Mouse (Mus musculus) A20 (cell line): ENCODE data around the gene Zfp276.
A peak's percentile ranks its signal among the peaks of the same experiment; 100 is the strongest.
"Not testable (repeated sequence)": the region's sequence is repeated elsewhere in the genome, so short reads cannot be mapped to it uniquely, and the experiment has no call there.

Source experiments
- DNase-seq: peaks from one replicate; pipeline ENCODE4 v3.0.0-alpha.2; 2011; ENCODE audit warnings: low read depth, low spot score

The Zfp276 gene

DNA sequence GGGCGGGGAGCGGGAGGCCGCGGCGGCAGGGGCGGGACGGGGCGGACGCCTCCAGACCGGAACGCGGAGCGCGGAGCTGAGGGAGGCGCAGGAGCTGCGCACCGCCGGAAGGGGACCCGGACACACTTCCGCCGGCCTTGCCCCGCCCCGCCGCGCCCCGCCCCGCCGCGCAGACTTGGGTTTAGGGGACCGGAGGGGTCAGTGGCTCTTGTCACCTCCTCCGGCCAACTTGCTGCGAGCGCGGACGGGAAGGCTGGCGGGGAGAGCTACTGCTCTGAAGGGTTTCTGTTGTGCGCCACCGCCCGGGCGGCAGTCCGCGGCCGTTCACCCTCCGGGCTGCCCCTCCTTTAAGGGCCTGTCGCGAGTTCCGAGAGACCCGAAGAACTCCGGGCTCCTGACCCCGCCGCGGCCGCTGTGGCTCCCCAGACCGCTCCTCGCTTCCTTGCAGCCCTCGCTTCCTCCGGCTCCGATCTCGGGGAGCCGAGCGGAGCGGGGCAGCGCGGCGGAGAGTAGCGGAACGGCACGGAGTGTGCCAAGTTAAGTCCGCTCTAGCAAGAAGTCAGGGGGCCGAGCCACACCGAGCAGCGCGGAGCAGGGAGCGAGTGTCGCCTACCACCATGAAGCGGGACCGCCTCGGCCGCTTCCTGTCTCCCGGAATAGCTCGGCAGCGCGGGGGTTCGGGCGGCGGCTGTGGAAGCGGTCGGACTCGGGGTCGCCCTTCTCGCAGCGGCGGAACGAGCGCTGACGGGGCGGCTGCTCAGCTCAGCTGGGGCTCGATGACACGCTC, at the start of gene Zfp276, which contains the start of gene Vps9d1:
Gene Zfp276, plus strand, starts transcription at position 97 of the 787 bp plus-strand sequence.
Gene Vps9d1, minus strand, starts transcription at position 250 of the 787 bp plus-strand sequence.
- DNase-seq, result peak; percentile 92

DNA sequence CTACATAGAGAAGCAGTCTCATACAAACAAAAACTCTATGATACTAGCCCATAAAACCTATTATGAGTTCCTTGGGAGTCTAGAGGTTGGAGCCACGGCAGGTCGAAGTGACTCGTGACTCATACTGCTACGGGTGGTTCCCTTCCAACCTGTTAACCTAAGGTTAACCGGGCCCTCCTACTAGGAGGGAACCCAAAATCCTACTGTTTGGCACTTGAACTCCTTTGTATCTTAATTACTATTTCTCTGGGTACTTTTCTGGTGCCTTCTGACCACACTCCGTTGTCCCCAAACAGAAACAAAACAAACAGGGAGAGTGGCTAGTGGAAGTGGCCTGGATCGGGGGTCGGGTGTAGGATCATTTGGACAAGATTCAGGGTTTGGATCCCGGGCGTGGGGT, 42.1 kb upstream of the Zfp276 start:
- peak; percentile 40 for DNase-seq

DNA sequence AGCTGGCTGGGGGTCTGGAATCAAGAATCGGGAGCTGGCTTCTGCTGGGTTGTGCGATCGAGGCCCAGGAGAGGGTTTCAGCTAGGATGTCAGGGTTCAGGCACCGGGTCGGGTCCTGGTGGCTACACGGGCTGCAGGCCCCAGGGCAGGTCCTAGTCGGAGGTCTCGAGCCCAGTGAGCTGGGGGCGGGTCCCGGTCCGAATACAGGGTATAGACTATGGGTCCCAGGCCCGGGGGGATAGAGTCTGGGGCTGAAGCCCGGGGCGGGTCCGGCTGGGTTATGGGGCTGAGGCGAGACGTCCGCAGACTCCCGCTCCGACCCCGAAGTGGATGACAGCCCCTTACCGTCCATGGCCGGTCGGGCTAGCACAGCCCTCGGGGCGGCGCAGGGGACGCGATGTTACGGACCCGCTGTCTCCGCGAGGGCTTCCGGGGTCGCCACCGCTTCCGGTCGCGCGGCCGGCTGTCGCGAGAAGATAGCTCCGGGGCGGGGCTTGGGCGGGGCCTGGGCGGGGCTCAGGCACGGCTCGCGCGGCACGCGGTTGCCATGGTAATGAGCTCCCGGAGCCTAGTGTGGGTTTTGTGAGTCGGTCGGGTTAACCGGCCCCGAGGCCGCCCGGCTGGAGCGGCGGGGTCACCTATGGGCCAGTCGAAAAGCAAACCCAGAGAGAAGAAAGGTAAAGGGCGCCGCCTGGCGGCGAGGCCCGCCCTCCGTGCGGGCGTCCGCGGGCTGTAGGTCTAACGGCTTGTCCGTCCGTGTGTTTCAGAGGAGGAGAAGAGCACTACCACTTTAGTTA, 41.5 kb upstream of the Zfp276 start, which contains the start of the genes Chmp1a and Spata33:
Gene Chmp1a, minus strand, starts transcription at position 443 of the 797 bp plus-strand sequence.
Gene Spata33, plus strand, starts transcription at position 512 of the 797 bp plus-strand sequence.
- DNase-seq, result peak; percentile 94

DNA sequence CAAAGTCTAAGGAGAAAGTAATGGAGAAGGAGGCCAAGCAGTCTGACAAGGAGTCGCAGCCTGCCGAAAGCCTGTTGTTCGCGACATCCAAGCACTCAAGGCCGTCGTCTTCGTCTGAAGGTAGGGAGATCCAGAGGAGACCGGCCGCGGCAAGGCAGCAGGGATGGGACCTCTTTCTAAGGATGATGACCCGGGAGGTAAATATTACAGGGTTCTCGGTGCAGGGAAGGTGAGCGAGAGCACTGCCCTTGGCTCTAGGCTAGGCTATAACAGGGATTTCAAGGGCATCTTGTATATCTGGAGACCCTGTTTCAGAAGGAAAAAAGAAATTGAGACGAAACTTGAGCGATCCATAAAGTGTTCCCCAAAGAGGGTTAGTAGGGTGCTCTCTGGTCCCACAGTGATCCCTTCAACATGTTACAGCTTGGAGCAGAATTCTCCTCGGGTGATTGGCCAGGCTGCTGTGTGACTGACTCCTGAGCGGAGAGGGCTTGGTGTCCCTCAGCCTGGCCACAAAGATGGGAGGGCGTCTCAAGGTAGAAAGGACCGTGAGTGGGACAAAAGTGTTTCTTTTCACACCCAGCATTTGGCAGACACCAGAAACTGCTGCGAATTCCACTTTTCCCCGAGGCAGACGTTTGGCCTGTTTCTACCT, 40.8 kb upstream of the Zfp276 start:
- no peak for DNase-seq

DNA sequence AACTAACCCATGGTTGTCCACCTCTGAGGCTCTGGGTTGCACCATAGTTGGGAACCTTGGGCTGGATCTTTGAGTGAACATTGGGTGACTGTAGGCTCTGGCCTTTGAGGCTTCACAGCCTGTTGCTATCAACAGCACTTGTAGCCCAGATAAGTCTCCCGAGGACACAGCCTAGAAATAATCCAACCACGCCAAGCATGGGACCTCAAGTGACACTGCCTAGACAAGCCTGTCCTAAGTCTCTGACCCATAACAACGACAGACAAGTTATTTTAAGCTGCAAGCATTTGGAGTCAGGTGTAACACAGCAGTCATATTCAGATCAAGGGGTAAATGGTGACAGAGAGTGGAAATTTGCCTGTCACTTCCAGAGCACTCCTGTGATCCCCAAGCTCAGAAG, 38.6 kb upstream of the Zfp276 start:
- DNase-seq, result no peak

DNA sequence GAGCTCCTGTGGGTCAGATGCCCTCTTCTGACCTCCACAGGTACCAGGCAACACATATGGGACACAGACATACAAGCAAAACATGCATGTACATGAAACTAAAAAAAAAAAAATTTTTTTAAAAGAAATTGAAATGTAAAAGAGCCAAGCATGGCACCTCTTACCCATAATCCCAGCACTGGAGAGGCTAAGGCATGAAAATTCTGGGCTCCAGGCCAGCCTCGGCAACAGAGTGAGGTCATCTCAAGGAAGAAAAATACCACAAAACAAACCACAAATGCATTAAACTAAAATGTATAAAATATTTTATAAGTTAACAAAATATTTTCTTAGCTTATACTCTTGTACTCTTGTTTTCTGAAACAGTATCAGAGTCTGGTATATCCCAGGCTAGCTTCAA, 33.1 kb upstream of the Zfp276 start:
- DNase-seq, result no peak

DNA sequence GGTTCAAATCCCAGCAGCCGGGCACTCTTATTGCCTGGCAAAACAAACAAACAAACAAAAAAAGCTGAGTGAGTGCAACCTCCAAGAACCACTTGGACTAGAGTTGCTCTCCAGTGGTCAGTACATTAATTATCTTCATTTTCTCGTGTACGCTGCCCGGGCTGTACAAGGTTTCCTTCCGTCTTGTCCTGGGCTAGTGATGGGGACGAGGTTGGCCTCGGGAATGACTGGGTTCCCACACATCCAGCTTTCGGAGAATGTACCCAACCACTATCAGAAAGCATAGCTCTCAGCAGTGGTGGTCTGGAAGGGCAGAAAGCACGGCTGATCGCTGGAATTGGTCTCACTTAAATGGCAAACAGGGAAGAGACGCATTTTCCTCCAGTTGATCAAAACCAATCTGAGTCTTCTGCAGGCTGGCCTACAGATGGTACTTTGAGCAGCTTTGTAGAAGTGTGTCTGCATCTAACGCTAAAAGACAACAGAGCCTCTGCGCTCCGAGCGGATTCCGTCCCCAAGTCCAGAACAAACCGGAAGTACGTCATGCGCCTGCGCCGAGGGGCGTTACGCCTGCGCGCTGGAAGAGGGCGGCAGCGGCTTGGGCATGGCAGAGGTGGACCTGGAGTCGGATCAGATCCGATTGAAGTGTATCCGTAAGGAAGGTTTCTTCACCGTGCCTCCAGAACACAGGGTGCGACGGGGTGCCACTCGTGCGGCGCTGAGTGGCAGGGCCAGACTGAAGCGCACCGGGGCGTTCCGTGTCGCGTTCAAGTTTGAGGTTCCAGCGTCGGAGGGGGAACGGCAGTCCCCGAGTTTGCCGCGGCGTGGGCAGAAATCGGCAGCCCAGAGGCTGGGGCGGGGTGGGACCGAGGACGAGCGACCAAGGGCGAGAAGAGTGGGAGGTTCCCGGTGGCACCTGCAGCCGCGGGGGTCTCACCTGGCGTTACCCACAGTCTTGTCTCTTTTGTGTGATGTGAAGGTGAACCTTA, 29.4 kb upstream of the Zfp276 start, which contains the start of gene Cdk10:
Gene Cdk10, plus strand, starts transcription at position 565 of the 989 bp plus-strand sequence.
- DNase-seq, result peak; percentile 93

DNA sequence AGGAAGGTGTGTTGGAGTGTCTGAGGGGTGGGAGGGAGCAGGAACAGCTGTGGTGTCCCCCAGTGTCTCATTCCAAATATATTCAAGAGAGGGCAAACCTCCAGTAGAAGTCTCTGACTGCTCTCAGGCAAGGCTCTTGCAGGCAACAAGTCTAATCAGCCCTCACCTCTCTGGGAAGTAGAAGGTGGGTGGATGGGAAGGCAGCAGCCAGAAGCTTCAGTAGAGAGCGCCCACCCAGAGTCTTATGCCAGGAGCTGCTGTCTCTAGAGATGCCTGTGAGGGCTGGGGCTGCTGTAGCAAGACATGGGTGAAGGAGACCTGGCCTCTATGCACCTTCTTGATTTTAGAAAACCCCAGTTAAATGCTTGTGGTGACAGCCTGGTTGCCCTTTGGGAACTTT, 25.6 kb upstream of the Zfp276 start:
- DNase-seq, result no peak

DNA sequence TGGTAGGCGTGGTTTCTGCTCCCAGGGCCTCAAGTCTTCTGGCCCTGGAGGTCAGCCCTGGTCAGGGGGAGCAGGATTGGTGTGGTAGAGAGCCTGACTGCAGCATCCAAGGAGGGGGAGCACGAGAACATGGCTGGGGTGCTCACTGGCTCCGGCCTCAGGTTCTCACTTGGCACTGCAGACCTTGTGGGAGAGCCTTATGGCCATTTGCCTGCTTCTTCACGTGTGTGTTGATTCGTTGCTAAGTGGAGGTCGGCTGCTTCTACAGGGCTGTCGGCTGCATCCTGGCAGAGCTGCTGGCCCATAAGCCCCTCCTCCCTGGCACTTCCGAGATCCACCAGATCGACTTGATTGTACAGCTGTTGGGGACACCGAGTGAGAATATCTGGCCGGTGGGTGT, 23.7 kb upstream of the Zfp276 start:
- DNase-seq, result not testable (repeated sequence)

DNA sequence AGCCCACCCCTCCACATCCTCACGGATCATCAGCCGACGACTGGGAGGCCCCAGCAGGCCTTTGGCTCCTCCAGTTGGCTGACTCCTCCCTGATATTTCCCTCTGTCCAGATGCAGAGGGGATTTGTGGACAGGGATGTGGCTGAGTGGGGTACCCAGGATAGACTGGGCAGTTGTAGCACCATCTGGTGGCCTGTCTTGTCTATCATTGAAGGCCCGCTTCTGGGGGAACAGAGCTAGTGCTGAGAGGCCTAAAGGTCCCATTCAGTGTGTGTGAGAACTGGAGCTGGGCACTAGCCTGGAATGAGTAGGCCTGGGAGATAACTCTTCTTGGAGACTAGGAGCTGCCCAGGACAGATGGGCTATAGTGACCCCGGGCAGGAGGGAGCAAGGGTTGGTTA, 22.3 kb upstream of the Zfp276 start:
- no peak for DNase-seq

DNA sequence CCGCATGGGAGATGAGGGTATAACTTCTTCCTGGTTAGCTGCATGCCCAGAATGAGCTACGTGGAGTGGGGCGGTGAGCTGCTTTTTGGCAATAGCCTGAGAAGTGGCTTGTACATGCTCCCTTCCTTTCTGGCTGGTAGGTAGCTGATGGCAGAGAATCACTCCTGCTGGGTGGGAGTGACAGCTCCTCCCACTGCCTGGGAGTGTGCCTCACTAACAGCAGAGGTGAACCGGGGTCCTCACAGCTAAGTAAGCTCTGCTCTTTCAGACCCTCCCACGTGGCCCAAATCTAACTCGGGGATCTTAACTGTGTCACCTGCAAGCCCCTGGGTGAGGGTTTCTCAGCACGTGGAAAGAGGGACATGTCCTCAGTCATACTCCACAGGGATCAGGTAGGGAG, 21.4 kb upstream of the Zfp276 start:
- DNase-seq, result no peak

DNA sequence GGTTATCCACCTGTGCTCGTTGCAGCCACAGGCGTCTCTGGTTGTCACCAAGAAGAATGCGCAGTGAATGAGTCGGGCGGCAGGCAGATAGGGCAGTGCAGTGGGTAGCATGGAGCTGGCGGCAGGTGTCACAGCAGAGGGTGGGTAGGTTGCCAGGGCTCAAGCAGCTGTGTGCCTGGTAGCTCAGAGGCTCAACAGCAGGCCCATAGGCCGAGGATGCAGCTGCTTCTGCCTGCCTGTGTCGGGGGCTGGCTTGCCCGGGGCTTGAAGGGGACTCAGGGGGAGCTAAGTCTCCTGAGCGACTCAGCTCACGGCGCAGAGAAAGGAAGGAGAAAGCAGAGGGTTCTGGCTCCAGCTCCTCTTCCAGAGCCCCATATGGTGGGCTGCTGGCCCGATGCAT, 20.7 kb upstream of the Zfp276 start:
- no peak for DNase-seq

DNA sequence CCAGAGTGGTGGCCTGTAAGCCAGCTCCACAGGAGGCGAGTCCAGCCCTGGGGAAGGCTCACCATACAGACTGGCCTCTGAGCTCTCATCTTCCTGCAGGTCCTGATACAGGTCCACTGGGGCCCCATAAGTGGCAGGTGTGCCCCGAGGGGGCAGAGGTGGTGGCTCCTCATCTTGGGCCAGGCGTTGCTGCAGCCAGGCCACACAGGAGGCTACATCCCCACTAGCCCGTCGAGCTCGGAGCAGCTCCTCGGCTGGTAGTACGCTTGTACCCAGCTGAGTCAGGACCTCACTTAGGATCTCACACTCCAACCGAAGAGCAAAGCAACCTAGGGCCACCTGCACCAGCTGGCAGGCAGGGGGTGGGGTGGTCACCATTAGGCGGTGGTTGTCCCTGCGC, 20.2 kb upstream of the Zfp276 start:
- DNase-seq, result no peak

DNA sequence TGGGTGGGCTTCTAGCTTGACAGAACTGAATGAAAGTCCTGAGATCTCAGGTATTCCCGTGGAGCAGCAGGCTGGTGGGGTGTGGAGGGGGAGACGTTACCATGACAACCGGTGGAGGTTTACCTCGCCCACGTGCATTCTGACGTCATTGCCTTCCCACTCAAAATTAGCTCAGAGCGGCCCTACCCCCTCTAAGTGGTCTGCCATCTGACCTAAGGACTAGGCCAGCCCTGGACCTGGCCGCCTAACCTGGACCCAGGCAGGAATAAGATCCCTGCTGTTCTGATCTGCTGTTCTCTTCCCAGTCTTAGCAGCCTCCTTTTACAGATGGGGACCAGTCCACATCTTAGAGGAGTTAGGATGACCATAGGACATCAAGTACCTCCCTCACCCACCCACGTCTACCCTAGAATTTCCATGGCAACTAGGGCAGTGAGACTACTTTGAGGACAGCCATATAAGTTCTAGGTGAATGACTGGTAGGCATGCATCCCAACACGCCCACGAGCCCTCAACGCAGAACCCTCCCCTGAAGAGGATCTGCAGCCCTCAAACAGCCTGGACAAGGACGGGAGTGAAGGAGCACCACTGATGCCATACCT, 19.0 kb upstream of the Zfp276 start:
- no peak for DNase-seq

DNA sequence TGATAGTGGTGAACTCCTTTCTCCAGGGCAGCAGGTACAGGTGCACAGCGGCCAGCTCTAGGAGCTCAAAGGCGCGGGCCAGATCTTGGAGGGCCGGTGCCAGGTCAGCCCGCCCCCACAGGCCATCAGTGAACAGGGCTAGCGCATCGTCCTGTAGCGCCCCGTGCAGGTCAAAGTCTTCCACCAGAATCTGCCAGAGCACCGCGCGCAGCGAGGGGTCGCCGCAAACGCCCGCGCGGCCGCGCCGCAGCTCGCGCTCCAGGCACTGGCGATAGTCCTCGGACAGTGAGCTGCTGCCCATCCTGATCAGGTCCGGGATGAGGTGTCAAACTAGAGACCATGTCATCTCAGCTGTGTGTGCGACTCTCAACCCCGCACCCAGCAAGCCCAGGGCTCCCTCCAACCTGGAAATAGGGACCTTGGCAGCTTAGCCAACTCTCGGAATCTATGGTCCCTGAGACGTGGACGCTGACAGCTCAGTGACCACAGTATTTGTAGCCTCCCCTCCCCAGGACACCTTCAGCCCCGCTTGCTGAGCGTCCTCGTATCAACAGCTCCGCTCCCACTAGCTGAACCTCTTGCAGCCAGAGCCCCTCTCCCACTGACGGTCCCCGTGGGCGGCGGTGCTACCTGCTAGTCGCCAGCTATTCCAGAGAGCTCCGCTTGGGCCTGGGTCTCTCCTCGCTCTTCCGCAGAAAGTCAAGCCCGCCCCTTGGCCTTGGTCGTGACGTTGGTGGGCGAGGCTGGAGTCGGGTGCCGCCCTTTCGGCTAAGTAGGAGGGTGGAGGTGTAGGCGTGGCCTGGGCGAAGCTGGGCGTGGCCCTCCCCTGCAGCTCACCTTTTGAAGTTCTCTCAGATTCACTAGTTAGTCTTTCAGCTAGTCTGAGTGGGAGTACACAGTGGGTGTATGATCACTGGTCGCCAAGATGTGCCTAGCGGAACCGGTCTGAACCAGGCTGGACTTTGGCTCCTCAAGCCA, 18.2 kb upstream of the Zfp276 start, which contains the start of gene Spata2l:
Gene Spata2l, minus strand, starts transcription at position 714 of the 978 bp plus-strand sequence.
- peak; percentile 91 for DNase-seq

DNA sequence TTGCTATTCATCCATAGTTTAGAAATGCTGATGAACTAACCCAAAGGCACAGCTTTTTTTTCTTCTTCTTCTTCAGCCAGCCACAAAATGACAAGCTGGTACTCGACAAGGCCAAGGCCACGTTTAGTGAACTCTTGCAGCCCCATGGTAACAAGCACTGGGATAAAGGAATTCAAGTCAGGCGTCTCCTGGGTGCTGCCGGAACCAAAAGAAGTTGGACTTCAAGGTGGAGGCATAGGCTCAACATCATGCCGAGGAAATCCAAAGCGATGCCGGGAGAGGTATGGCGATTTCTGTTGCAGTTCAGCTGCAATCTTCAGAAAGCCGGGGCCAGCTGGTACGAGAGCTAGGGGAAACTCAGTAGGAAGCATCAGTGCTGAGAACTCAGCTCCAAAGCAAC, 14.6 kb upstream of the Zfp276 start:
- no peak for DNase-seq

DNA sequence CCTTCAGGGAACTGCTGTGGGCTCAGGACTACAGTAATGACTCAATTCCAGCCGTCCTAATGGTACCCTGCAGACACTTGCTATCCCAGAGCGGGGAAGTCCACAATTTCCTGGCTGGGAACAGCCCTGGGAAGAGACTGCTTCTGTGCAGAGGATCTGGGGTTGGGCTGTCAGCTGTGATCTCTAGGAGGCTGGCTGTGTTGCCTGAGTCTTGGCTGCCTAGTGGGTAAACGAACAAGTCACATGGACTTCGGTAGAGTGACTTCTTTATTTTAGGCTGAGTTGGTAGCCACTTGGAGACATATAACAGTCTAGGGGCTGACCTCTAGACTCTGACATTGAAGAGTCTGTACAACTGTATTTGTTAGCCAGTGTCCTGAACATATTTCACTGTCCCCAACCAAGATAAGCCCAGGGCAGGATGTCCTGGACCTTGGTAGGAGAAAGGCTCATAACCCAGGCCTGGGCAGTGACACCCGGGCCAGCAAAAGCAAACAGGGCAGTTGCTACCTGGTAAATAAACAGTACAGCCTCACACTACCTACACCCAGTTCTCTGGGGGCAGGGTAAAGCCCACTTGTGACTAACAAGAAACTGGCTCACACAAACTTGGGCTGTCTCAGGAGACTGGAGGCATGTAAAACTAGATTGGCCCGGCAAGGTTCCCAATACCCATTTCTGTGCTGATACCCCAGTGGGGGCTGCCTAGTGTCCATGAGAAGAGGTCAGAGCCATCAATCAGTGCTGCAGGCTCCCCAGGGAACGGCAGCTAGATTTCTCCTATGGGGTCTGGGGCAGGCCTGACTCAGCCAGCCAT, 11.7 kb upstream of the Zfp276 start:
- no peak for DNase-seq

DNA sequence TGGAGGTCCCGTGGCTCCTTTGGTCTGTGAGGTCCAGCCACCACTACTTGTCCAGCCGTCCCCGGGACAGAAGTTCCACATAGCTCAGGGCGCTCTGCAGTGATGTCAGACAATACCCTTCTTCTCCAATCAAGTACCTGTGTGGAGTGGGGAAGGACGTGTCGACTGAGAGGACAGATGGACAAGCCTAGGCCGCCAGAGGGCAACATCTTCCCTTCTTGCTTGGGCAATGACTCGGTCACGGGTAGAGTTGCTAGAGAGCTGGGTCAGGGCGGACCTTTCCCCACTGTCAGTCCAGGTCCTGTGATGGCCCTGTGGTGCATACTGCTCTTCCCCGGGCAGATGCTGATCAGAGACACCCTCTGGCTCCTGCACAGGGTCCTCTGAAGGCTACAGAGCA, 10.9 kb upstream of the Zfp276 start:
- no peak for DNase-seq
